Mouse (Mus musculus) layer of hippocampus, adult 9-10 months (tissue): ENCODE measurements around the gene Cd81.

Experiments used
- DNase-seq: peaks from one replicate; pipeline ENCODE4 v3.0.0; 2022; ENCODE audit warnings: low spot score

Cd81 gene

GRCm38 (mm10) chr7:143020764-143021163, 31.8 kb upstream of the Cd81 start:
- no peak for DNase-seq

GRCm38 (mm10) chr7:143021356-143022164, 31.0 kb upstream of the Cd81 start:
- DNase-seq: no peak

GRCm38 (mm10) chr7:143023499-143023898, 29.0 kb upstream of the Cd81 start:
- DNase-seq: no peak

GRCm38 (mm10) chr7:143024293-143024692, 28.2 kb upstream of the Cd81 start:
- DNase-seq: no peak

GRCm38 (mm10) chr7:143025496-143025895, 27.0 kb upstream of the Cd81 start:
- DNase-seq: no peak

GRCm38 (mm10) chr7:143027196-143027595, 25.3 kb upstream of the Cd81 start:
- no peak for DNase-seq

GRCm38 (mm10) chr7:143031816-143032215, 20.7 kb upstream of the Cd81 start:
- no peak for DNase-seq

GRCm38 (mm10) chr7:143033581-143033980, 19.0 kb upstream of the Cd81 start:
- no peak for DNase-seq

- DNase-seq: no peak
Measured at GRCm38 (mm10) chr7:143034112-143034511, 18.4 kb upstream of the Cd81 start.

- DNase-seq: no peak
Measured at GRCm38 (mm10) chr7:143034519-143035450, 17.8 kb upstream of the Cd81 start.

GRCm38 (mm10) chr7:143036787-143037186, 15.8 kb upstream of the Cd81 start:
- DNase-seq: no peak

GRCm38 (mm10) chr7:143037306-143037705, 15.2 kb upstream of the Cd81 start:
- DNase-seq: no peak

GRCm38 (mm10) chr7:143038174-143038931, 14.2 kb upstream of the Cd81 start:
- DNase-seq: no peak

GRCm38 (mm10) chr7:143040561-143040960, 12.0 kb upstream of the Cd81 start:
- DNase-seq: no peak

- DNase-seq: no peak
Measured at GRCm38 (mm10) chr7:143041138-143041822, 11.3 kb upstream of the Cd81 start.

- DNase-seq: no peak
Measured at GRCm38 (mm10) chr7:143042089-143042488, 10.4 kb upstream of the Cd81 start.

- DNase-seq: no peak
Measured at GRCm38 (mm10) chr7:143042897-143043300, 9.6 kb upstream of the Cd81 start.

- no peak for DNase-seq
Measured at GRCm38 (mm10) chr7:143044049-143044825, 8.3 kb upstream of the Cd81 start.

GRCm38 (mm10) chr7:143044826-143045206, 7.7 kb upstream of the Cd81 start:
- no peak for DNase-seq

- no peak for DNase-seq
Measured at GRCm38 (mm10) chr7:143046358-143046757, 6.2 kb upstream of the Cd81 start.

GRCm38 (mm10) chr7:143049331-143049730, 3.2 kb upstream of the Cd81 start:
- no peak for DNase-seq
